In the genomic region with DNA sequence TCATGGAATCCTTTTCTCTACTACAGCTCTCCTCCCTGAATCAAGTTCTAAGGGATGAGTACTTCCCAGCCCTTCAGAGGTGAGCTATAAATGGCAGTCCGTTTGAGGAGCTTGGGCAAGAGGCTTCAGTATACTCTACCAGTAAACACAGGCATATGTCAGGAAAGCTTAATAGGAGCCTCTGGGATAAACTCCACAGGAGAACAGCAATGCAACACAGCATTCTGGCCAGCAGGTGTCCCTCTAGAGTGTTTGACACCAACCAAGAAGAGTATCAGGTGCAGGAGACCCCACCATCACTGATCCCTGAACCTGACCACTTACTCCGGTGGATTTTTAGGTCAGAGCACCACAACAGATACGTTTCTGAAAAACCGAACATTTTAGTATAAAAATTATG, we compare ENCODE assay signal across 7 mouse cellular contexts.
DNase-seq lines count a peak whose midpoint lies in the region; ATAC-seq lines count a peak whose summit lies in the region.

No protein-coding gene starts in this region.

- no peak overlapping the region for H3K9ac ChIP-seq in hindbrain, embryonic 14.5 days
- H3K9ac ChIP-seq in hindbrain, embryonic 13.5 days: no peak overlapping the region
- no peak overlapping the region for H3K9ac ChIP-seq in forebrain, embryonic 13.5 days

- H3K36me3 ChIP-seq in hindbrain, embryonic 14.5 days (replicated peaks; ENCODE audit: control insufficient read depth, insufficient read depth): no peaks in the 10 kb centered on the region
- no peaks in the 10 kb centered on the region for H3K36me3 ChIP-seq in hindbrain, embryonic 13.5 days
- no peaks in the 10 kb centered on the region for H3K36me3 ChIP-seq in forebrain, embryonic 13.5 days (ENCODE audit: poor library complexity, severe bottlenecking)

- H3K4me2 ChIP-seq in hindbrain, embryonic 14.5 days (replicated peaks): no peak overlapping the region
- no peak overlapping the region for H3K4me2 ChIP-seq in hindbrain, embryonic 13.5 days
- H3K4me2 ChIP-seq in forebrain, embryonic 13.5 days: no peak overlapping the region

- H3K27ac ChIP-seq in hindbrain, embryonic 14.5 days: no peak overlapping the region
- H3K27ac ChIP-seq in hindbrain, embryonic 13.5 days: no peak overlapping the region
- H3K27ac ChIP-seq in forebrain, embryonic 13.5 days: no peak overlapping the region

- no peaks in the 10 kb centered on the region for H3K4me1 ChIP-seq in hindbrain, embryonic 14.5 days (replicated peaks; ENCODE audit: control insufficient read depth, insufficient read depth, low read length)
- no peaks in the 10 kb centered on the region for H3K4me1 ChIP-seq in hindbrain, embryonic 13.5 days (replicated peaks)
- peaks cover 7% of the 10 kb centered on the region; the same call in 1 of the 2 replicates for H3K4me1 ChIP-seq in forebrain, embryonic 13.5 days

- peak; percentile 46 for DNase-seq in hindbrain, embryonic 14.5 days (ENCODE audit: low spot score)
- DNase-seq in A20 (ENCODE audit: low read depth, low spot score): peak; percentile 30
- peak; percentile 52 for DNase-seq in MN1 (ENCODE audit: low spot score)

- no peak for ATAC-seq in hindbrain, embryonic 14.5 days (ENCODE audit: low FRiP score)
- no peak for ATAC-seq in hindbrain, embryonic 13.5 days (ENCODE audit: low FRiP score)
- ATAC-seq in forebrain, embryonic 13.5 days: peak; percentile 33; the same call in 1 of the 2 replicates
- ATAC-seq in megakaryocyte-erythroid progenitor cell, adult 5-6 weeks (replicated peaks; ENCODE audit: low FRiP score, low TSS enrichment, poor library complexity, severe bottlenecking): 0 out of 2 replicates have a peak, but pooled peaks have one; percentile 43
- ATAC-seq in megakaryocyte, adult 5-6 weeks (ENCODE audit: poor library complexity, severe bottlenecking): no peak; the same call in 1 of the 2 replicates

- H3K9me3 ChIP-seq in hindbrain, embryonic 14.5 days (ENCODE audit: control insufficient read depth, low read length): peaks cover 7% of the 10 kb centered on the region; the same call in 1 of the 2 replicates
- H3K9me3 ChIP-seq in hindbrain, embryonic 13.5 days: peaks cover 5% of the 10 kb centered on the region
- peaks cover 7% of the 10 kb centered on the region; the same call in 1 of the 2 replicates for H3K9me3 ChIP-seq in forebrain, embryonic 13.5 days (replicated peaks)

- 61% methylated on average over 4 of the region's 4 CpGs for WGBS in hindbrain, embryonic 14.5 days
- WGBS in hindbrain, embryonic 13.5 days: 65% methylated on average over 4 of the region's 4 CpGs
- 61% methylated on average over 4 of the region's 4 CpGs for WGBS in forebrain, embryonic 13.5 days

- H3K27me3 ChIP-seq in hindbrain, embryonic 14.5 days (ENCODE audit: control insufficient read depth, insufficient read depth, low read length): no peaks in the 10 kb centered on the region
- no peaks in the 10 kb centered on the region for H3K27me3 ChIP-seq in hindbrain, embryonic 13.5 days
- H3K27me3 ChIP-seq in forebrain, embryonic 13.5 days: no peaks in the 10 kb centered on the region

- H3K4me3 ChIP-seq in hindbrain, embryonic 14.5 days (replicated peaks; ENCODE audit: low read length): no peak overlapping the region
- H3K4me3 ChIP-seq in hindbrain, embryonic 13.5 days: no peak overlapping the region
- no peak overlapping the region for H3K4me3 ChIP-seq in forebrain, embryonic 13.5 days

Comparison
In these comparisons a context has a peak if more than half of its experiments do, and no peak if none do; other contexts are left out.
1. ATAC-seq: peak in forebrain, embryonic 13.5 days (single experiment) and megakaryocyte-erythroid progenitor cell, adult 5-6 weeks (single experiment); none in hindbrain, embryonic 14.5 days (single experiment), hindbrain, embryonic 13.5 days (single experiment) and megakaryocyte, adult 5-6 weeks (single experiment).
2. Peak in every context shown above with its lines, with median percentiles within 50 percentile points of each other: DNase-seq.